Mouse (Mus musculus) retina, postnatal 7 days (tissue): ENCODE measurements around the gene Socs7.

ENCODE experiments used
- DNase-seq: peaks from one replicate; pipeline ENCODE4 v3.0.0-alpha.2; 2012; ENCODE audit warnings: low read depth, low spot score

Gene Socs7

DNA sequence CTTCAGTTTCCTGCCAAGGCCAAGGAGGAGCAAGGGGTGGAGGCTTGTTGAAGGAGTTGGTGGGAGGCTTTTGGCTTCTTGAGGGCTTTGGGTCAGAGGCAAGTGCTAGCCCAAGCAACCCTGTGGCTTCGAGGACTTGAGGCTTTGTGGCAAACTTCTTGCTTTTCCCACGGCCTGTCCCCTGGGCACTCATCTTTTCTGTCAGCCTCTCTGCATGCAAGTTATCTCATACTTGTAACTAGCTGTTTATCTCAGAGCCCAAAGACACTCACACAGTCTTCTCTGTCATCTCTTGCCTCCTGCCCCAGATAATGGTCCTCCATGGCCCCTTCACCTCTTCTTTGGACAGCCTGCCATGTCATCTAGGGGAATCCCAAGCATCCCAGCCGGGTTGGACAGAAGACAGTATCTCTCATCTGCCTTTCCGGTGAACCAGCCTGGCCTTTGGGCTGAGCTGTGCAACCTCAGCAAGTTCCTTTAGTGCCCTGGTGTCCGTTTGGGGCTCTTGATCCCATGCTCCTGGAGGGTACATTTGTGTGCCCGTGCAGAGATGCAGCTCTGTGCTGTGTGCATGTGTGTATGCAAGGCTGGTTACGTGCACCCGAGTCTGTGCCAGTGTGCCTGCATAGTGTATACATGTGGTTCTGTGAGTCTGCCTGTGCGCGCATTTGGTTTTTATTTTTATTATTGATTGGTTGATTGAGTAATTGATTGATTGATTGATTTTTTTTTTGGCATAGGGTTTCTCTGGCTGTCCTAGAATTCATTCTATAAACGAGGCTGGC, 80.7 kb downstream of the Socs7 start:
- no peak for DNase-seq

DNA sequence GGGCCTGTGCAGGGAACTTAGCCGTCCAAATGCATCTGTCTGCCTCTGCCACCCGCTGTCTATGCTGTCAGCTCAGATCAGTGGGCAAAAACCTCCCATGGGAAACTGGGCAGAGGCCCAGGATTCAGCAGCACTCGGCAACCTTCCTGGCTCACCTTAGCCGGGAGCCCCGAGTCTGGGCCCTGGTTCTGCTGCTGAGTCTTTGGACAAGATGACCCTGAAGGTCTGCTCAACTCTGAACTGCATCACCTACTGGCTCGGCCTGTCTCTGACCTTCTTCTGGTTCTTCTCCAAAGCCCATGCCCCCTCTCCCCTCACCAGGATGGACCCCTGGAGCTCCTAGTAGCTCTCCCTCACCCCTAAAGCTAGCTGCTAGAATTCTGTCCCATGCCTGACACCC, 83.2 kb downstream of the Socs7 start:
- no peak for DNase-seq

DNA sequence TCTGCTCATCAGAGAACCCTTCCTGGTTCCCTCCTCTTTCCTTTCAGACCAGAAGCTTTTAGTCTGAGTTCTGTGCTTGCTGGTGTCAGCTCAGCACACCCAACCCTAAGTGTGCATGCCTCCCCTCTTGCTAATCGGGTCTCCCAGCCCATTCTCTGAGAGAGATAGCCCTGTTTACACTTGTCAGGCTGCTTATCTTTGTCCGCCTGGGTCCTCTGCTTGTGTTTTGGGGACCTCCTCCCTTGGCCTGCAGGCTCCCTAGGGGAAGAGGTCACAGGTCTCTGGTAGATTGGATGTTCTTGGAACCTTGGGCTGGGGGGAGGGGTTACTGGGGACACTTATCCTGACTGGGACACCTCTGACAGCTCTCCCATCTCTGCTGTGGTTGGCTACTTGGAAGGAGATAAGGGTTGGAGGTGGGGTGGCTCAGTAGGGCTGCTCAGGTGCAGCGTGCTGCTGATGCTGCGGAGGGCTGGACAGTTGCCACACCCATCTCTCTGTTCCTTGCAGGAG, 83.7 kb downstream of the Socs7 start:
- no peak for DNase-seq

DNA sequence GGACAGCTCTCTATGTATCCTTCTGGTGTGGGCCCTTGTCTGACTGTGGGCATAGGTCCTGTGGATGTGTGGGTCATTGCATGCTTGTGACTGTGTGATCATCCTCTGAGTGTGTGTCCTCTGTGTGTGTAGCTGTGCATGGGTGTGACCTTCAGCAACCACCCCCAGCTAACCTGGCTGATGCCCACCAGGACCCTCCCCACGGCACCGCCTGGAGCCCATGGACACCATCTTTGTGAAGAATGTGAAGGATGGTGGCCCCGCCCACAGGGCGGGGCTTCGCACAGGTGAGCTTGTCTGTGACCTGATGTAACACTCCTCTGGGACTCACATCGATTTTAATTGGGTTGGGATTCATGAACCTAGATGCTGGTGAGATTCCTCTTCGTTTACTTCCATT, 85.6 kb downstream of the Socs7 start:
- no peak for DNase-seq
